Mouse (Mus musculus): ENCODE measurements around the gene Gbf1.

DNA sequence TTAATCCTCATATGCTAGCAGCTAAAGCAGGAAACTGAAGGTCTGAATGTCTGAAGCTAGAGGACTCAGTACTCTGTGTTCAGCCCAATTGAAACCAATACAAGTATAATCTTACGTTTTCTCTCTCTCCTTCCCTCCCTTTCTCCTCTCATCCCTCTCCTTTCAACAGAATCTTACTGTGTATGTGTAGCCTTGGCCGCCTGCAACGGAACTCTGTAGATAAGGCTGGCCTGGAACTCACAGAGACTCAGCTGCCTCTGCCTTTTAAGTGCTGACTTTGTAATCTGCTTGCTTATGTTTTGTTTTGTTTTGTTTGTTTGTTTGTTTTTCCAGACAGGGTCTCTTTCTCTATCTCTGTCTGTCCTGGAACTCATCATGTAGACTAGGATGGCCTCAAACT, 74.0 kb downstream of the Gbf1 start:
- no peak for TF ChIP-seq CTCF (IDR thresholded peaks at IDR 0.05; ENCODE audit: low read depth, low read length)
- no peak for TF ChIP-seq POLR2A (IDR thresholded peaks at IDR 0.05; ENCODE audit: extremely low read depth, insufficient read depth, low read length)

Data from liver, adult 2 months (tissue).